Mouse (Mus musculus) thymus, adult 2 months (tissue): Measurements from ENCODE around the gene Olfr713. TPM values are rescaled to one million over a fixed set of nuclear protein-coding genes. Genes with fewer than 3 reads are reported as not detected.

ENCODE experiments used
- DNase-seq: peaks from one replicate; pipeline ENCODE4 v3.0.0; 2021
- H3K27ac ChIP-seq: fragments of 200-500 bp; 2 replicates; pipeline ENCODE4 v1.5.1; 2012; ENCODE audit warnings: low read length, control low read depth; ENCODE audit not compliant: control insufficient read depth, insufficient read depth
- H3K27me3 ChIP-seq: fragments of 200-500 bp; 2 replicates; pipeline ENCODE4 v1.6.1; 2012; ENCODE audit warnings: mild to moderate bottlenecking, low read length, moderate library complexity, mixed read lengths; ENCODE audit not compliant: control insufficient read depth, insufficient read depth
- H3K36me3 ChIP-seq: fragments of 200-500 bp; 2 replicates; pipeline ENCODE4 v1.6.1; 2012; ENCODE audit warnings: mild to moderate bottlenecking, low read length, moderate library complexity; ENCODE audit not compliant: control insufficient read depth, insufficient read depth
- H3K4me1 ChIP-seq: fragments of 200-500 bp; replicated peaks from 2 replicates; pipeline ENCODE4 v1.6.1; 2012; ENCODE audit warnings: low read length; ENCODE audit not compliant: control insufficient read depth, insufficient read depth
- H3K4me3 ChIP-seq: fragments of 200-500 bp; 2 replicates; pipeline ENCODE4 v1.5.1; 2012; ENCODE audit warnings: mild to moderate bottlenecking, low read length, control low read depth, moderate library complexity; ENCODE audit not compliant: control insufficient read depth, insufficient read depth
- CTCF ChIP-seq: fragments of 200-500 bp; IDR thresholded peaks from 2 replicates; pipeline ENCODE4 v1.5.1; 2012; ENCODE audit warnings: mild to moderate bottlenecking, control low read depth, low read length, moderate library complexity, borderline replicate concordance; ENCODE audit not compliant: control insufficient read depth, poor library complexity, insufficient read depth; ENCODE audit errors: extremely low read depth
- POLR2A ChIP-seq: fragments of 200-500 bp; IDR thresholded peaks from 2 replicates; pipeline ENCODE4 v1.6.1; 2012; ENCODE audit warnings: mild to moderate bottlenecking, low read length, control low read depth, moderate library complexity; ENCODE audit not compliant: control insufficient read depth, poor library complexity, insufficient read depth; ENCODE audit errors: extremely low read depth
- WGBS: fragments of 180-500 bp; shearing (Covaris S2); methylation state at CpG from one replicate; pipeline ENCODE4 v1.1.7; 2018; 5-methylcytosine and 5-hydroxymethylcytosine counted together
- polyA plus RNA-seq: library from polyadenylated mRNA; depleted of rRNA; stranded (reverse); fragments of >200 nt; gene quantifications from 2 replicates; pipeline ENCODE4 v1.2.3, GENCODE M21; 2012; rRNA removed

Olfr713 gene
- polyA plus RNA-seq = not detected in 2 replicates

DNA sequence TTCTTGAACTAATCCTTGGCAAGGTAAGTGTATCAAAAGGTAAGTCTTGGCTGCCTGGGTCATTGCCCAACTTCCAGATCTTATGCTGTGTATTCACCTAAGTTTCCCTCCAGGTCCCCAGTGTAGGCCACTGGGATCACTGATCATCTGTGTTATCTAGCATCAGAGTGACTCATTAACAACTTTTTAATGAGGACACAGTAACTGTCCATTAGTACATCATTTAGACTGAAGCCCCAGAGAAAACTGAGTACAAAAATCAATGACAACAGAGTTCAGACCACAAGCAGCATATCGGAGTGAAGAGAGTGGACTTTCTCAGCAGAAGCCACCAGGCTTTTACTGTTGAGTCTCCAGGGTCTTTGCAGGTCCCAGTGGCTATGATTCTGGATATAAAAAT lies at the start of gene Olfr713:
TSS of gene Olfr713 (plus strand) at position 301 of the 400 bp plus-strand sequence.
- WGBS = 100% methylated on average over 1 of the region's 1 CpGs

DNA sequence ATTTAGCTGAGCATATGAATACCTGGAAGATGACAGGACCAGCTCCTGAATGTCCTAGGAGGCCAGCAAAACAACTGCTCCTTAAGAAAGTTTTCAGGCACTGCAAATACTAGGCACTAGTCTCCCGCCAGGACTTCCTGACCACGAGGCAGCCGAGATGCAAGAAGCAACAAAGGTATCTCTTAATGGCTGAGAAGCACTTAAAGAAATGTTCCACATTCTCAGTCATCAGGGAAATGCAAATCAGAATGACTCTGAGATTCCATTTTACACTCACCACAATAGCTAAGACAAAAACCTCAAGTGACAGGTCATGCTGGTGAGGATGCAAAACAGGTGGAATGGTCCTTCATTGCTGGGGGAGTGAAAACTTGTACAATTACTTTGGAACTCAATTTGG lies 45.7 kb upstream of the Olfr713 start:
- H3K36me3 ChIP-seq = no peaks in the 10 kb centered on the region
- H3K4me3 ChIP-seq = no peak overlapping the region
- no peak overlapping the region for H3K27ac ChIP-seq
- H3K27me3 ChIP-seq = no peaks in the 10 kb centered on the region
- TF ChIP-seq POLR2A = no peak
- TF ChIP-seq CTCF = no peak
- no peak for DNase-seq
- no peaks in the 10 kb centered on the region for H3K4me1 ChIP-seq
- WGBS = 94% methylated on average over 3 of the region's 3 CpGs

More for the DNA sequence above, at the start of gene Olfr713:
- no peak for TF ChIP-seq CTCF
- no peak for TF ChIP-seq POLR2A
- Histone ChIP-seq H3K4me3 (no peak within 1 kb of the TSS), H3K27ac (no peak within 1 kb of the TSS), H3K4me1 (no peaks in the 10 kb centered on the region), H3K27me3 (no peaks in the 10 kb centered on the region), H3K36me3 (no peaks in the 10 kb centered on the region)
- DNase-seq = no peak

DNA sequence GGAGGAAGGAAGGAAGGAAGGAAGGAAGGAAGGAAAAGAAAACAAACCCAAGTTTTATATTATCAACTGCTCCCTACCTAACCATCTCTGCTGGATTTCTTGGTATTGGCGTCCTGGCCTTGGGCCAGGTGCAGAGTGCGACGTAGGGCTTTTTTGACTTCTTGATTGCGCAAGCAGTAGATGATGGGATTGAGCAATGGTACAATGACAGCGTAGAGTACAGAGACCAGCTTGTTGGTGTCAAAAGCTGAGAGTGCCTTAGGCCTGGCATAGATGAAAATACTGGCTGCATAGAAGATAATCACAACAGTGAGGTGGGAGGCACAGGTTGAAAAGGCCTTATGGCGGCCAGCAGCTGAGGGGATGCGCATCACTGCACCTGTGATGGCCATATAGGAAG lies 30.2 kb upstream of the Olfr713 start:
- whole genome bisulfite sequencing = 93% methylated on average over 7 of the region's 7 CpGs
- no peak for DNase-seq
- H3K27ac ChIP-seq = no peak overlapping the region
- H3K4me1 ChIP-seq = no peaks in the 10 kb centered on the region
- H3K36me3 ChIP-seq = no peaks in the 10 kb centered on the region
- H3K4me3 ChIP-seq = no peak overlapping the region
- no peaks in the 10 kb centered on the region for H3K27me3 ChIP-seq
- no peak for TF ChIP-seq CTCF

- no peak for DNase-seq
- H3K36me3 ChIP-seq = no peaks in the 10 kb centered on the region
- TF ChIP-seq POLR2A = no peak
- no peaks in the 10 kb centered on the region for H3K27me3 ChIP-seq
- no peak overlapping the region for H3K27ac ChIP-seq
- 37% methylated on average over 3 of the region's 3 CpGs for WGBS
- no peaks in the 10 kb centered on the region for H3K4me1 ChIP-seq
- no peak overlapping the region for H3K4me3 ChIP-seq
These were observed 26.8 kb upstream of the Olfr713 start for GRCm38 (mm10) chr7:107004169-107004568.

- no peaks in the 10 kb centered on the region for H3K36me3 ChIP-seq
- WGBS = 67% methylated on average over 1 of the region's 1 CpGs
- no peak for TF ChIP-seq CTCF
- no peak for TF ChIP-seq POLR2A
- H3K27me3 ChIP-seq = no peaks in the 10 kb centered on the region
- DNase-seq = no peak
- no peak within 1 kb of the TSS for H3K4me3 ChIP-seq
- no peak within 1 kb of the TSS for H3K27ac ChIP-seq
- H3K4me1 ChIP-seq = no peaks in the 10 kb centered on the region
These were observed 25.0 kb upstream of the Olfr713 start, which contains the start of gene Olfr2 for GRCm38 (mm10) chr7:107005972-107006371. TSS of gene Olfr2 (minus strand) at chr7:107006072.

DNA sequence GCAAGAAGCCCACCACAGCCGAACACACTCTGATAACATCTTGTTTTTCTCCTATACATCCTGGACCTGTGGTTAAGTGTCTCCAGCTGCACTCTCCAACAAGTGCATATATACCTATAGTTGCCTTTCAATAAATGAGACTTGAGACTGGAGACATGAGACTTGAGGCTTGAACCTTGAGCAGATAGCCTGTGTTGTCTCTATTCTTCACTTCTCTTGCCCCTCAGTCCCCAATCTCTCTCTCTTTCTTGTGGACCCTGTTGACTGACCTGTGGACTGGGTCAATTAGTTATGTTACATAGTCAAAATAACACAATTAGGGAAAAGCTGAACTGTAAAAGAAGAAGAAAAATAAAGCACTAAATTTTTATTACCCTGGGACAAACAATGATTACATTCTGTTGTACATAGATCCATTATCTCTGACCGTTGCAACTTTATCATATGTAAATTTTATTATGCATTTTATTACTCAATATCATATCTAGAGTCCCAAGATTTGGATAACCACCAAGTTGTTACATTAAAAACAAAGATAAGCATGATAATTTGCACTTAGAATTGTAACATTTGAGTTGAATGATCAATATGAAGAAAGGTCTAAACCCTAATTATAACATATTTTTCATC lies 9.1 kb downstream of the Olfr713 start:
- TF ChIP-seq CTCF (no peak), POLR2A (no peak)
- Histone ChIP-seq H3K36me3 (no peaks in the 10 kb centered on the region), H3K27ac (no peak overlapping the region), H3K27me3 (no peaks in the 10 kb centered on the region), H3K4me1 (no peaks in the 10 kb centered on the region), H3K4me3 (no peak overlapping the region)
- no peak for DNase-seq
- WGBS = 50% methylated on average over 2 of the region's 2 CpGs

GRCm38 (mm10) chr7:107043136-107043535 lies 12.2 kb downstream of the Olfr713 start:
- H3K4me1 ChIP-seq = no peaks in the 10 kb centered on the region
- TF ChIP-seq POLR2A (no peak), CTCF (no peak)
- no peak overlapping the region for H3K27ac ChIP-seq
- WGBS = 73% methylated on average over 3 of the region's 3 CpGs
- no peak overlapping the region for H3K4me3 ChIP-seq
- no peaks in the 10 kb centered on the region for H3K27me3 ChIP-seq
- no peak for DNase-seq
- H3K36me3 ChIP-seq = no peaks in the 10 kb centered on the region
